Mouse (Mus musculus): ENCODE results near the gene Eno2. TPM values are rescaled to one million over a fixed set of nuclear protein-coding genes. Genes with fewer than 3 reads are reported as not detected.
"Not testable (repeated sequence)": the region's sequence is repeated elsewhere in the genome, so short reads cannot be mapped to it uniquely, and the experiment has no call there.

The Eno2 gene
- polyA plus RNA-seq, 1 experiment from 2014 or later: 89.2 TPM

- Histone ChIP-seq H3K9ac (no peak overlapping the region), H3K36me3 (replicated peaks) (no peaks in the 10 kb centered on the region), H3K27me3 (replicated peaks) (no peaks in the 10 kb centered on the region), H3K4me1 (peaks cover 18% of the 10 kb centered on the region), H3K9me3 (no peaks in the 10 kb centered on the region), H3K27ac (no peak overlapping the region), H3K4me2 (no peak overlapping the region), H3K4me3 (no peak overlapping the region)
- ATAC-seq (replicated peaks): no peak
- 78% methylated on average over 3 of the region's 3 CpGs for WGBS
Observed at GRCm38 (mm10) chr6:124803061-124803460, 33.6 kb upstream of the Eno2 start.

GRCm38 (mm10) chr6:124802400-124802799, 32.9 kb upstream of the Eno2 start:
- not testable (repeated sequence) for H3K9ac ChIP-seq; ATAC-seq (replicated peaks); H3K4me2 ChIP-seq; H3K27ac ChIP-seq; H3K9me3 ChIP-seq; H3K4me3 ChIP-seq; H3K27me3 ChIP-seq (replicated peaks); H3K36me3 ChIP-seq (replicated peaks)
- WGBS: 20% methylated on average over 6 of the region's 9 CpGs
- H3K4me1 ChIP-seq: peaks cover 16% of the 10 kb centered on the region

- WGBS: 86% methylated on average over 2 of the region's 2 CpGs
- H3K9me3 ChIP-seq: no peaks in the 10 kb centered on the region
- ATAC-seq (replicated peaks): no peak
Observed at GRCm38 (mm10) chr6:124796200-124796599, 26.7 kb upstream of the Eno2 start.

GRCm38 (mm10) chr6:124795781-124796180, 26.3 kb upstream of the Eno2 start:
- no peak overlapping the region for H3K27ac ChIP-seq
- H3K4me1 ChIP-seq: no peaks in the 10 kb centered on the region
- no peaks in the 10 kb centered on the region for H3K36me3 ChIP-seq (replicated peaks)
- no peaks in the 10 kb centered on the region for H3K9me3 ChIP-seq
- ATAC-seq (replicated peaks): no peak
- no peak overlapping the region for H3K4me2 ChIP-seq
- WGBS: 60% methylated on average over 4 of the region's 4 CpGs
- H3K9ac ChIP-seq: no peak overlapping the region
- H3K4me3 ChIP-seq: no peak overlapping the region
- H3K27me3 ChIP-seq (replicated peaks): no peaks in the 10 kb centered on the region

More at GRCm38 (mm10) chr6:124796200-124796599, 26.7 kb upstream of the Eno2 start:
- no peak overlapping the region for H3K9ac ChIP-seq
- no peaks in the 10 kb centered on the region for H3K27me3 ChIP-seq (replicated peaks)
- no peaks in the 10 kb centered on the region for H3K4me1 ChIP-seq
- H3K4me3 ChIP-seq: no peak overlapping the region
- no peaks in the 10 kb centered on the region for H3K36me3 ChIP-seq (replicated peaks)
- H3K27ac ChIP-seq: no peak overlapping the region
- no peak overlapping the region for H3K4me2 ChIP-seq

GRCm38 (mm10) chr6:124791911-124792310, 22.4 kb upstream of the Eno2 start:
- Histone ChIP-seq H3K4me2 (no peak overlapping the region), H3K9me3 (no peaks in the 10 kb centered on the region), H3K36me3 (replicated peaks) (no peaks in the 10 kb centered on the region), H3K4me3 (no peak overlapping the region), H3K9ac (no peak overlapping the region), H3K27me3 (replicated peaks) (no peaks in the 10 kb centered on the region), H3K27ac (no peak overlapping the region), H3K4me1 (no peaks in the 10 kb centered on the region)
- no peak for ATAC-seq (replicated peaks)
- WGBS: 86% methylated on average over 3 of the region's 3 CpGs

GRCm38 (mm10) chr6:124790121-124790520, 20.6 kb upstream of the Eno2 start:
- WGBS: 77% methylated on average over 4 of the region's 4 CpGs
- Histone ChIP-seq H3K27ac (no peak overlapping the region), H3K27me3 (replicated peaks) (no peaks in the 10 kb centered on the region), H3K36me3 (replicated peaks) (no peaks in the 10 kb centered on the region), H3K9me3 (no peaks in the 10 kb centered on the region), H3K4me3 (no peak overlapping the region), H3K4me2 (no peak overlapping the region), H3K9ac (no peak overlapping the region), H3K4me1 (no peaks in the 10 kb centered on the region)
- ATAC-seq (replicated peaks): no peak

- Histone ChIP-seq H3K9ac (no peak overlapping the region), H3K27ac (no peak overlapping the region)
- WGBS: 71% methylated on average over 4 of the region's 4 CpGs
Observed at GRCm38 (mm10) chr6:124789519-124789918, 20.0 kb upstream of the Eno2 start.

GRCm38 (mm10) chr6:124787722-124788121, 18.2 kb upstream of the Eno2 start:
- Histone ChIP-seq H3K4me1 (no peaks in the 10 kb centered on the region), H3K9ac (no peak overlapping the region), H3K9me3 (no peaks in the 10 kb centered on the region), H3K36me3 (replicated peaks) (no peaks in the 10 kb centered on the region), H3K27ac (no peak overlapping the region), H3K4me3 (no peak overlapping the region), H3K4me2 (no peak overlapping the region), H3K27me3 (replicated peaks) (no peaks in the 10 kb centered on the region)
- no peak for ATAC-seq (replicated peaks)
- 80% methylated on average over 10 of the region's 10 CpGs for WGBS

More at GRCm38 (mm10) chr6:124789519-124789918, 20.0 kb upstream of the Eno2 start:
- Histone ChIP-seq H3K9me3 (no peaks in the 10 kb centered on the region), H3K4me2 (no peak overlapping the region), H3K4me1 (no peaks in the 10 kb centered on the region), H3K4me3 (no peak overlapping the region), H3K36me3 (replicated peaks) (no peaks in the 10 kb centered on the region), H3K27me3 (replicated peaks) (no peaks in the 10 kb centered on the region)
- ATAC-seq (replicated peaks): no peak

GRCm38 (mm10) chr6:124786756-124787420, 17.4 kb upstream of the Eno2 start:
- no peaks in the 10 kb centered on the region for H3K4me1 ChIP-seq
- no peaks in the 10 kb centered on the region for H3K36me3 ChIP-seq (replicated peaks)
- H3K27ac ChIP-seq: no peak overlapping the region
- no peak for ATAC-seq (replicated peaks)
- H3K9me3 ChIP-seq: no peaks in the 10 kb centered on the region
- no peak overlapping the region for H3K4me2 ChIP-seq
- no peak overlapping the region for H3K4me3 ChIP-seq
- no peaks in the 10 kb centered on the region for H3K27me3 ChIP-seq (replicated peaks)
- 44% methylated on average over 8 of the region's 8 CpGs for WGBS
- H3K9ac ChIP-seq: no peak overlapping the region

- Histone ChIP-seq H3K36me3 (replicated peaks) (no peaks in the 10 kb centered on the region), H3K9ac (no peak overlapping the region), H3K4me2 (no peak overlapping the region), H3K9me3 (no peaks in the 10 kb centered on the region), H3K27ac (no peak overlapping the region), H3K4me1 (peaks cover 9% of the 10 kb centered on the region; the same call in 1 of the 2 replicates), H3K27me3 (replicated peaks) (no peaks in the 10 kb centered on the region), H3K4me3 (no peak overlapping the region)
- 23% methylated on average over 6 of the region's 6 CpGs for WGBS
- no peak for ATAC-seq (replicated peaks)
Observed at GRCm38 (mm10) chr6:124782436-124782835, 13.0 kb upstream of the Eno2 start.

- WGBS: 86% methylated on average over 7 of the region's 7 CpGs
- no peak overlapping the region for H3K4me3 ChIP-seq
- ATAC-seq (replicated peaks): no peak
- no peak overlapping the region for H3K9ac ChIP-seq
- no peaks in the 10 kb centered on the region for H3K27me3 ChIP-seq (replicated peaks)
- peaks cover 9% of the 10 kb centered on the region; the same call in 1 of the 2 replicates for H3K4me1 ChIP-seq
- H3K4me2 ChIP-seq: no peak overlapping the region
- H3K9me3 ChIP-seq: no peaks in the 10 kb centered on the region
- H3K27ac ChIP-seq: no peak overlapping the region
- no peaks in the 10 kb centered on the region for H3K36me3 ChIP-seq (replicated peaks)
Observed at GRCm38 (mm10) chr6:124780917-124781316, 11.4 kb upstream of the Eno2 start.

GRCm38 (mm10) chr6:124779984-124780416, 10.5 kb upstream of the Eno2 start:
- WGBS: 3% methylated on average over 10 of the region's 10 CpGs
- H3K9ac ChIP-seq: 0 out of 2 replicates have a peak overlapping the region, but pooled peaks have one; percentile 17
- ATAC-seq (replicated peaks): no peak
- H3K4me2 ChIP-seq: peak overlapping the region; percentile 48
- no peaks in the 10 kb centered on the region for H3K27me3 ChIP-seq (replicated peaks)
- H3K4me1 ChIP-seq: peaks cover 9% of the 10 kb centered on the region; the same call in 1 of the 2 replicates
- H3K36me3 ChIP-seq (replicated peaks): no peaks in the 10 kb centered on the region
- H3K4me3 ChIP-seq: peak overlapping the region; percentile 33
- H3K9me3 ChIP-seq: no peaks in the 10 kb centered on the region
- no peak overlapping the region for H3K27ac ChIP-seq

Measured in midbrain, embryonic 15.5 days (tissue).